Mouse (Mus musculus) hindbrain, embryonic 10.5 days (tissue): ENCODE measurements around the gene Dpysl5. TPM values are rescaled to one million over a fixed set of nuclear protein-coding genes. Genes with fewer than 3 reads are reported as not detected.

ENCODE experiments used
- DNase-seq: peaks from one replicate; pipeline ENCODE4 v3.0.0-alpha.2; 2017; ENCODE audit warnings: low spot score
- H3K27ac ChIP-seq: fragments of 300-500 bp; sonication (generic); 2 replicates; pipeline ENCODE4 v1.5.1; 2016; ENCODE audit warnings: mild to moderate bottlenecking, moderate library complexity
- H3K27me3 ChIP-seq: fragments of 300-500 bp; sonication (generic); 2 replicates; pipeline ENCODE4 v1.6.1; 2016; ENCODE audit warnings: mild to moderate bottlenecking; ENCODE audit not compliant: poor library complexity, insufficient read depth, severe bottlenecking
- H3K36me3 ChIP-seq: fragments of 300-500 bp; sonication (generic); 2 replicates; pipeline ENCODE4 v1.6.1; 2016; ENCODE audit warnings: mild to moderate bottlenecking, moderate library complexity
- H3K4me1 ChIP-seq: fragments of 300-500 bp; sonication (generic); replicated peaks from 2 replicates; pipeline ENCODE4 v1.6.1; 2016; ENCODE audit warnings: mild to moderate bottlenecking
- H3K4me3 ChIP-seq: fragments of 300-500 bp; sonication (generic); 2 replicates; pipeline ENCODE4 v1.5.1; 2016; ENCODE audit warnings: mild to moderate bottlenecking, moderate library complexity
- H3K9me3 ChIP-seq: fragments of 300-500 bp; sonication (generic); 2 replicates; pipeline ENCODE4 v1.6.1; 2016; ENCODE audit warnings: mild to moderate bottlenecking, moderate library complexity
- WGBS: fragments of 180-500 bp; shearing (Covaris S2); methylation state at CpG from one replicate; pipeline ENCODE4 v1.1.7; 2016; 5-methylcytosine and 5-hydroxymethylcytosine counted together
- polyA plus RNA-seq: library from polyadenylated mRNA; unstranded; fragments of >200 nt; fragmentation: Nextera tagmentation; extraction: Ambion mirVana; gene quantifications from 2 replicates; pipeline ENCODE4 v1.2.1, GENCODE M21; 2016

The Dpysl5 gene
- polyA plus RNA-seq, 1 experiment from 2014 or later = 151 TPM

- H3K4me1 ChIP-seq = peaks cover 88% of the 10 kb centered on the region
- H3K27me3 ChIP-seq = peaks cover 36% of the 10 kb centered on the region
- under 1% methylated on average over 43 of the region's 43 CpGs for WGBS
- no peaks in the 10 kb centered on the region for H3K9me3 ChIP-seq
- peak overlapping the region; percentile 88 for H3K4me3 ChIP-seq
- H3K27ac ChIP-seq = peak overlapping the region; percentile 96
- H3K36me3 ChIP-seq = peaks cover 19% of the 10 kb centered on the region
- peak; percentile 74 for DNase-seq
Observed at GRCm38 (mm10) chr5:30712441-30713298, 1.3 kb downstream of the Dpysl5 start.

- peaks cover 35% of the 10 kb centered on the region for H3K27me3 ChIP-seq
- peak overlapping the region; percentile 88 for H3K4me3 ChIP-seq
- no peaks in the 10 kb centered on the region for H3K9me3 ChIP-seq
- peaks cover 19% of the 10 kb centered on the region for H3K36me3 ChIP-seq
- H3K4me1 ChIP-seq = peaks cover 88% of the 10 kb centered on the region
- H3K27ac ChIP-seq = peak overlapping the region; percentile 96
- no peak for DNase-seq
- under 1% methylated on average over 20 of the region's 20 CpGs for WGBS
Observed at GRCm38 (mm10) chr5:30713299-30713675, 1.9 kb downstream of the Dpysl5 start.

- 22% methylated on average over 11 of the region's 11 CpGs for WGBS
- DNase-seq = no peak
- peak overlapping the region; percentile 88 for H3K4me3 ChIP-seq
- H3K4me1 ChIP-seq = peaks cover 88% of the 10 kb centered on the region
- peak overlapping the region; percentile 96 for H3K27ac ChIP-seq
- peaks cover 19% of the 10 kb centered on the region for H3K36me3 ChIP-seq
- no peaks in the 10 kb centered on the region for H3K9me3 ChIP-seq
- peaks cover 31% of the 10 kb centered on the region for H3K27me3 ChIP-seq
Observed at GRCm38 (mm10) chr5:30713691-30714090, 2.3 kb downstream of the Dpysl5 start.

GRCm38 (mm10) chr5:30716311-30716710 is 4.9 kb downstream of the Dpysl5 start:
- Histone ChIP-seq H3K4me3 (no peak overlapping the region), H3K27me3 (peaks cover 21% of the 10 kb centered on the region), H3K27ac (no peak overlapping the region), H3K4me1 (peaks cover 76% of the 10 kb centered on the region), H3K9me3 (no peaks in the 10 kb centered on the region), H3K36me3 (peaks cover 35% of the 10 kb centered on the region)
- 93% methylated on average over 2 of the region's 2 CpGs for WGBS
- DNase-seq = no peak

GRCm38 (mm10) chr5:30717506-30717905 is 6.1 kb downstream of the Dpysl5 start:
- no peak overlapping the region for H3K4me3 ChIP-seq
- H3K27me3 ChIP-seq = peaks cover 13% of the 10 kb centered on the region
- WGBS = 89% methylated on average over 4 of the region's 4 CpGs
- H3K4me1 ChIP-seq = peaks cover 71% of the 10 kb centered on the region
- H3K36me3 ChIP-seq = peaks cover 47% of the 10 kb centered on the region
- DNase-seq = no peak
- H3K27ac ChIP-seq = peak overlapping the region; percentile 90
- H3K9me3 ChIP-seq = no peaks in the 10 kb centered on the region

- peak; percentile 67 for DNase-seq
- peaks cover 7% of the 10 kb centered on the region; the same call in 1 of the 2 replicates for H3K27me3 ChIP-seq
- H3K27ac ChIP-seq = peak overlapping the region; percentile 90
- H3K4me1 ChIP-seq = peaks cover 65% of the 10 kb centered on the region
- no peaks in the 10 kb centered on the region for H3K9me3 ChIP-seq
- H3K36me3 ChIP-seq = peaks cover 53% of the 10 kb centered on the region
- 46% methylated on average over 10 of the region's 10 CpGs for WGBS
- H3K4me3 ChIP-seq = peak overlapping the region; percentile 32; the same call in 1 of the 2 replicates
Observed at GRCm38 (mm10) chr5:30717991-30718703, 6.8 kb downstream of the Dpysl5 start.

GRCm38 (mm10) chr5:30721935-30722334 is 10.6 kb downstream of the Dpysl5 start:
- Histone ChIP-seq H3K9me3 (no peaks in the 10 kb centered on the region), H3K4me3 (no peak overlapping the region), H3K4me1 (peaks cover 34% of the 10 kb centered on the region), H3K27me3 (no peaks in the 10 kb centered on the region), H3K36me3 (peaks cover 70% of the 10 kb centered on the region), H3K27ac (no peak overlapping the region)
- no peak for DNase-seq
- WGBS = 93% methylated on average over 8 of the region's 8 CpGs

GRCm38 (mm10) chr5:30726151-30726693 is 14.9 kb downstream of the Dpysl5 start:
- Histone ChIP-seq H3K36me3 (peaks cover 72% of the 10 kb centered on the region), H3K27ac (no peak overlapping the region), H3K9me3 (no peaks in the 10 kb centered on the region), H3K4me1 (peaks cover 7% of the 10 kb centered on the region), H3K27me3 (no peaks in the 10 kb centered on the region), H3K4me3 (no peak overlapping the region)
- WGBS = 94% methylated on average over 5 of the region's 5 CpGs
- DNase-seq = no peak

GRCm38 (mm10) chr5:30732511-30732910 is 21.1 kb downstream of the Dpysl5 start:
- Histone ChIP-seq H3K36me3 (peaks cover 44% of the 10 kb centered on the region), H3K9me3 (no peaks in the 10 kb centered on the region), H3K4me3 (no peak overlapping the region), H3K27me3 (no peaks in the 10 kb centered on the region), H3K4me1 (peaks cover 52% of the 10 kb centered on the region), H3K27ac (no peak overlapping the region)
- no peak for DNase-seq
- 93% methylated on average over 7 of the region's 7 CpGs for WGBS

GRCm38 (mm10) chr5:30734666-30735065 is 23.3 kb downstream of the Dpysl5 start:
- Histone ChIP-seq H3K4me1 (peaks cover 73% of the 10 kb centered on the region), H3K9me3 (no peaks in the 10 kb centered on the region), H3K27ac (no peak overlapping the region), H3K4me3 (no peak overlapping the region), H3K36me3 (peaks cover 39% of the 10 kb centered on the region), H3K27me3 (no peaks in the 10 kb centered on the region)
- DNase-seq = no peak
- 54% methylated on average over 4 of the region's 4 CpGs for WGBS

GRCm38 (mm10) chr5:30738127-30738828 is 26.9 kb downstream of the Dpysl5 start:
- Histone ChIP-seq H3K27me3 (no peaks in the 10 kb centered on the region), H3K27ac (0 out of 2 replicates have a peak overlapping the region, but pooled peaks have one; percentile 36), H3K36me3 (peaks cover 58% of the 10 kb centered on the region), H3K9me3 (no peaks in the 10 kb centered on the region), H3K4me1 (peaks cover 66% of the 10 kb centered on the region), H3K4me3 (no peak overlapping the region)
- WGBS = 45% methylated on average over 10 of the region's 10 CpGs
- no peak for DNase-seq

GRCm38 (mm10) chr5:30739595-30739994 is 28.2 kb downstream of the Dpysl5 start:
- no peak for DNase-seq
- H3K27ac ChIP-seq = no peak overlapping the region
- H3K4me1 ChIP-seq = peaks cover 57% of the 10 kb centered on the region
- peaks cover 65% of the 10 kb centered on the region for H3K36me3 ChIP-seq
- 76% methylated on average over 8 of the region's 8 CpGs for WGBS
- H3K9me3 ChIP-seq = no peaks in the 10 kb centered on the region
- H3K4me3 ChIP-seq = no peak overlapping the region
- H3K27me3 ChIP-seq = no peaks in the 10 kb centered on the region
